Mouse (Mus musculus) layer of hippocampus, adult 18-20 months (tissue): ENCODE measurements around the gene Lhfpl5. TPM values are rescaled to one million over a fixed set of nuclear protein-coding genes. Genes with fewer than 3 reads are reported as not detected.

Experiments used
- DNase-seq, 2 experiments: peaks; one replicate each; pipeline ENCODE4 v3.0.0; 2022; ENCODE audit warnings: low spot score in 2 of 2
- microRNA-seq, 2 experiments: library from miRNA; unstranded; fragments of <30 nt; microRNA quantifications; one replicate each; pipeline ENCODE4 v1.2.0; 2021
- total RNA-seq, 2 experiments: library from RNA; stranded (reverse); gene quantifications; 2 replicates each; pipeline ENCODE4 v1.2.3; 2021

The Lhfpl5 gene
- total RNA-seq, 2 experiments from 2014 or later = 3.8 to 3.9 TPM

GRCm38 (mm10) chr17:28624841-28625240 lies 49.4 kb downstream of the Lhfpl5 start:
- no peak for DNase-seq

DNA sequence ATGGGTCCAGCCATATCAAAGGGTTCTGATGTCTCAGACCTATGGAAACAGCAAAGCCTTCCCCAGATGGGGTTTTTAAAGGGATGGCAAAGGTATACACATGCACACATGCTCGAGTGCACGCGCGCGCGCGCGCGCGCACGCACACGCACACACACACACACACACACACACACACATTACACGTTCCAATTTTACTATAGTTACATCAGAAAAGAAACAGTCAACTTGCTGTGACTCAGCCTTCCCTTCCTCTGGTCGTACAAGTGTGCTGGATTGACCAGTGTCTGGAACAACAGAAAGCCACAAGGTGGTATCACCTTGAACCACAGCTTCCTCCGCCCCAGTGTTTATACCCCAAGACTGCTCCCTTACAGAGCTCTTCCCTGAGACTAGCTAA lies 49.9 kb downstream of the Lhfpl5 start:
- DNase-seq = no peak

DNA sequence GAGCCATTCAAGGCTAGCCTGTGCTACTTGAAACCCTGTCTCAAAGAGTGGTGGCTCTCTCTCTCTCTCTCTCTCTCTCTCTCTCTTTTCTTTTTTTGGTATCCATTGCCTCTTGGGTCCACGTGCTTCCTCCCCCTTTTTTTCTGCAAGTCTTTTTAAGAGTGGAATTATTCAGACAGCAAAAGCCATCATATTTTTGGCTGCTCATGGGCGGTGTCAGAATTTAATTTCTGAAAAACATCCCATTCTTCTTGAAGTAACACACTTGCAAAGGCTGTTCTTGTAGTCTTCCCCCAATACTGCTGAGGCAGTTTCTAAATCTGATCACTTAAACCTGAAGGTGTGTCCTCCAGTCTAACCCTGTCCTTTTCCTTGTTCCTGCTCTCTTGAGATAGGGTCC lies 51.5 kb downstream of the Lhfpl5 start:
- no peak for DNase-seq

GRCm38 (mm10) chr17:28628248-28629124 lies 53.0 kb downstream of the Lhfpl5 start:
- DNase-seq = no peak

DNA sequence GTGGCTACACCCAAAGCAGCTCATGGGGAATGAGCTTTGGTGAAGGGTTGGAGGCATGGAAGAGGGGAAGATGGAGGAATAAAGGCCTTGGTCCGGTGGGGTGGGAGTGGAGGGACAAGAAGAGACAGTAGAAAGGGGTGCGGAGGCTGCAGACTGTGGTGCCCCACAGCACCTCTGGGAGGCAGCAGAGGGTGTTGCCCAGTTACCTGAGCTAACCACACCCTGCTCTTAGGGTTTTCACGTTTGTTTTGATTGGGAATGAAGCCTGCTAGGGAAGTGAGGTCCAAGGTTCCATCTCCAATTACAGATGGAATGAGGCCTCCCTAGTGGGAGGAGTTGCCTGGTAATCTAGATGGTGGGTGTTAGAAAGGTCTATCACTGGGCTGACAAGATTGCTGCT lies 53.7 kb downstream of the Lhfpl5 start:
- DNase-seq = no peak

Small RNA genes lying within 50 kb of the gene (microRNA-seq; reads per million reads assigned to microRNA genes)
- 0 reads per million in 2 experiments for gene Gm25195
- 0 reads per million in 2 experiments for gene Mir6969

Other genes with a start within 250 kb of the Lhfpl5 start
- gene Rpl10a, start 247.2 kb upstream of the Lhfpl5 start, total RNA-seq = 100 to 1,000 TPM; 356 to 365 TPM
- gene Tead3, start 224.8 kb upstream of the Lhfpl5 start, total RNA-seq = 1 to 10 TPM; 2.0 to 2.4 TPM
- not detected for gene Tulp1, start 210.4 kb upstream of the Lhfpl5 start, total RNA-seq
- gene Fkbp5, start 58.1 kb upstream of the Lhfpl5 start, total RNA-seq = 10 to 100 TPM; 81.9 to 84.3 TPM
- gene Armc12, start 44.8 kb upstream of the Lhfpl5 start, total RNA-seq = not detected
- gene Clpsl2, start 26.2 kb upstream of the Lhfpl5 start, total RNA-seq = not detected
- not detected for gene Clps, start 14.9 kb upstream of the Lhfpl5 start, total RNA-seq
- 10 to 100 TPM; 71.8 to 76.0 TPM for gene Srpk1, start 47.1 kb downstream of the Lhfpl5 start, total RNA-seq
- 1 to 10 TPM; 5.4 to 6.4 TPM for gene Slc26a8, start 114.6 kb downstream of the Lhfpl5 start, total RNA-seq
- 10 to 100 TPM; 75.0 to 80.5 TPM for gene Mapk14, start 115.7 kb downstream of the Lhfpl5 start, total RNA-seq
- 1 to 10 TPM; 2.1 to 3.1 TPM for gene AC170998.1, start 150.4 kb downstream of the Lhfpl5 start, total RNA-seq
- gene Mapk13, start 193.7 kb downstream of the Lhfpl5 start, total RNA-seq = 1 to 10 TPM; 1.3 to 2.1 TPM
- gene Brpf3, start 225.4 kb downstream of the Lhfpl5 start, total RNA-seq = 10 to 100 TPM; 42.0 to 52.3 TPM